Mouse (Mus musculus): ENCODE measurements around the gene Pigv. TPM values are rescaled to one million over a fixed set of nuclear protein-coding genes. Genes with fewer than 3 reads are reported as not detected.

Pigv gene
- total and polyA plus RNA-seq, 3 experiments: 7.9 to 12.0 TPM; not detected in 1

DNA sequence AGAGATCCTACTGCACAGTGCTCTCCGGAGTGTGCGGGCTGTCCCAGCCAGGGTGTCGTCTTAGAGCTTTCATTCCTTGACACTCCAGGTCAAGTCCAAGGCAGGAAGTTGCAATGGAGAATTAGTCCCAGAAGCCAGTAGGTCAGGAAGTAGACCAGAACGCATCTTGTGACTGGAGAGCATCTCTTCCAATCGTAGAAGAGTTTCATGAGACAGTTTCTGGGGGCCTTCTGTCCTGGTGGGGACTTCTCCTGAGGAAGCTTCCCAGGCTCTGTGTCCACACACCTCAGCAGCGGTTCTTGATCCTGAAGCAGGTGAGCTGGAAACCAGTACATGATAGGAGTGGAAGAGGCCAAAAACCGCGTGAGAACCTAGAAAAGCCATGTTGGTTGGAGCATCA, 10.0 kb downstream of the Pigv start:
- Histone ChIP-seq H3K9me3 (replicated peaks; ENCODE audit: insufficient read depth, low read length) (no peaks in the 10 kb centered on the region), H3K9ac (ENCODE audit: control insufficient read depth, low read depth, low read length, poor library complexity, severe bottlenecking) (no peak overlapping the region), H3K27ac (ENCODE audit: control insufficient read depth, low read depth, low read length) (no peak overlapping the region), H3K4me1 (ENCODE audit: control insufficient read depth in 1 of 2, insufficient read depth in 2 of 2, low read length in 2 of 2) (peaks cover 4 to 27% of the 10 kb centered on the region in 2 experiments), H3K27me3 (ENCODE audit: control insufficient read depth in 1 of 2, insufficient read depth in 2 of 2, low read length in 2 of 2) (no peaks in the 10 kb centered on the region), H3K79me2 (ENCODE audit: control insufficient read depth, insufficient read depth, low read length, poor library complexity) (no peaks in the 10 kb centered on the region; the same call in 1 of the 2 replicates), H3K36me3 (ENCODE audit: control insufficient read depth in 1 of 2, insufficient read depth in 2 of 2, low read length in 2 of 2) (peaks cover 0 to 11% of the 10 kb centered on the region in 2 experiments; a peak in 2 of 4 replicates), H3K4me3 (ENCODE audit: control insufficient read depth in 1 of 2, insufficient read depth in 1 of 2, low read depth in 2 of 2, low read length in 2 of 2) (no peak overlapping the region)
- TF ChIP-seq SMC3 (IDR thresholded peaks at IDR 0.05; ENCODE audit: low read depth, low read length) (no peak), NELFE (IDR thresholded peaks at IDR 0.05; ENCODE audit: low read depth, low read length) (no peak), ETS1 (IDR thresholded peaks at IDR 0.05; ENCODE audit: low read depth, low read length) (no peak), MAFK (IDR thresholded peaks at IDR 0.05; ENCODE audit: borderline replicate concordance, low read depth, low read length) (no peak), CHD1 (IDR thresholded peaks at IDR 0.05; ENCODE audit: low read depth, low read length) (no peak)
- DNase-seq (ENCODE audit: low read depth, low spot score): no peak

DNA sequence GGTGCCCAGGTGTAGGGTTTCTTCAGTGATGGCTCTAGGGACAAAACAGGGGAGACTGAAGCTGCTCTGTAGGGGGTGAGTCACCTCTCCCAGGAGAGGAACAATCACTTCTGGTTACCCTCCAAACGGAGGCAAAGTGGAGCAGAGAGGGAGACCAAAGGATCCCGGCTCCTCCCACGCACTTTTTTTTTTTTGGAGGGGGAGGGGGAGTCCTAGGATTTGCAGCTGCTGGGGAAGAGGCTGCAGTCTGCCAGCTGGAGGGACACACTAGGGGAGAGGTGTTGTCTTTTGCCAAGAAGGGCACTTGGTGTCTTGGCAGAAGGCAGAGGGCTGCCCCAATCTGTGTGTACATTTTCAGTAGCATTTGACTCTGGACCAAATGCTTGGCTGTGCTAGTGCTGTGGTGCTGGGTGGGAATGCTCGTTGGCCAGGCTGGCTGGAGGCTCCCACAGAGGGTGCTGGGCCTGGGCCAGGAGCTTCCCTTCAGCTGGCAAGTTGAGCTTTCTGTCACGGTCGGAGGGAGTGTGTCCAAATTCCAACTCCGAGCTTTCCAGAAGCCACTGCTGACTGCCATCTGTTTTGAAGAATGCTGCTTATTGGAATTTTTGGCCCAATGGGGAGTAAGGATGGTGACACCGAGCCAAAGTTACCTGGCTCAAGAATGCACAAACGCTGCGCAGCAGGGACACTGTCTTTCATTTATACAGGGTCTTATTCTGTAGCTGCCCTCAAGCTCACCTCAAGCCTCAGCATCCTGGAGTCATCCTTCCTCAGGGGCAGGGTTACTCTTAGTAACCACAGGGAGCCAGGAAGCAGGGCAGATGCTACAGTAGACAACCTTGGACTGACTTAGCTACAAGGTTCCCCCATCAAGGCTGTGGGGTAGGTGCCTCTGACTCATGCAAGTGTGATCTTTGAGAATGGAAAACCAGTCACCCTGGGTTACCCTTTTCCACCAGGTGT, 12.0 kb downstream of the Pigv start:
- H3K79me2 ChIP-seq (ENCODE audit: control insufficient read depth, insufficient read depth, low read length, poor library complexity): no peaks in the 10 kb centered on the region; the same call in 1 of the 2 replicates
- H3K4me1 ChIP-seq (ENCODE audit: control insufficient read depth in 1 of 2, insufficient read depth in 2 of 2, low read length in 2 of 2): peaks cover 2 to 18% of the 10 kb centered on the region in 2 experiments; a peak in 3 of 4 replicates
- TF ChIP-seq MAZ (IDR thresholded peaks at IDR 0.05; ENCODE audit: low read depth, low read length): no peak
- peak; percentile 75 for TF ChIP-seq ZNF384 (IDR thresholded peaks at IDR 0.05; ENCODE audit: low read depth, low read length)
- peak overlapping the region; percentile 83 for H3K27ac ChIP-seq (ENCODE audit: control insufficient read depth, low read depth, low read length)
- H3K9ac ChIP-seq (ENCODE audit: control insufficient read depth, low read depth, low read length, poor library complexity, severe bottlenecking): peak overlapping the region; percentile 60
- peaks cover 0 to 2% of the 10 kb centered on the region in 2 experiments; a peak in 2 of 4 replicates for H3K36me3 ChIP-seq (ENCODE audit: control insufficient read depth in 1 of 2, insufficient read depth in 2 of 2, low read length in 2 of 2)
- no peak for DNase-seq (ENCODE audit: low read depth, low spot score)
- H3K4me3 ChIP-seq (ENCODE audit: control insufficient read depth in 1 of 2, insufficient read depth in 1 of 2, low read depth in 2 of 2, low read length in 2 of 2): peak overlapping the region; percentile 36 to 44
- H3K9me3 ChIP-seq (replicated peaks; ENCODE audit: insufficient read depth, low read length): no peaks in the 10 kb centered on the region
- no peaks in the 10 kb centered on the region for H3K27me3 ChIP-seq (ENCODE audit: control insufficient read depth in 1 of 2, insufficient read depth in 2 of 2, low read length in 2 of 2)

DNA sequence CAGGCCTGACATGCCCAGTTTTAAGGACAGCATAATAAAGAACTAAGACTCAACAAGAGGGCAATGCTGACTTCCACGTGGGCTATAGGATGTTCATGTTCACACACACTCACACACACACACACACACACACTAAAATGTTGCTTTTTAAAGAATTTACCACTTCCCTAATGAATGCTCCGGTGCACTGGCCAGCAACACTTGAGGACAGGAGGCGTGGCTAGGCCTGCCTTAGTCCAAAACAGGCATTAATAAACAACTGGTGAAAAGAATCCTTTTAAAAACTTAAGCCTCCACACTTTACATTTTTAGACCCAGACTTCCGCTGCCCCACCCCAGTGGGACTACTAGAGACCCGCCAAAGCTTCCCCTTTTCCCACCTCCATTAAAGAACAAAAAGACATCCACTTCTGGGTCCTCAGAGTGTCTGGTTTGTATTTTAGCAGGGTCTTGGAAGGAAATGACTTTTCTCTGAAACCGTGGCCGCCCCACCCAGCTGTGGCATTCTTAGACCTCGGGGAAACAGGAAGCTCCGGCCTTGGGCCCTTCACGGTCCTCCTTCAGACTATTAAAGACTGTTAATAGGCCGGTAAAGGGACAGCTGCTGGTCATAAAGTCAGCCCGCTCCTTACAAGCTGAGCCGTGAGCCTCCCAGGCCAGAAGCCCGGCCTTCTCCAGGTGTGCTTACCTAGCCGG, 12.8 kb downstream of the Pigv start:
- peak; percentile 76 for DNase-seq (ENCODE audit: low read depth, low spot score)
- TF ChIP-seq ELF1 (IDR thresholded peaks at IDR 0.05; ENCODE audit: low read depth, low read length) (no peak), MXI1 (IDR thresholded peaks at IDR 0.05; ENCODE audit: low read depth, low read length) (peak; percentile 78; the same call in 1 of the 2 replicates), NELFE (IDR thresholded peaks at IDR 0.05; ENCODE audit: low read depth, low read length) (no peak), EP300 (IDR thresholded peaks at IDR 0.05; ENCODE audit: low read depth in 1 of 2, low read length in 2 of 2) (peak in 1 of 2 experiments; percentile 11; a peak in 1 of 4 replicates), UBTF (IDR thresholded peaks at IDR 0.05; ENCODE audit: borderline replicate concordance, insufficient read depth, low read depth, low read length) (no peak), CHD2 (IDR thresholded peaks at IDR 0.05; ENCODE audit: low read length) (no peak), POLR2AphosphoS2 (IDR thresholded peaks at IDR 0.05; ENCODE audit: low read length) (no peak), RAD21 (IDR thresholded peaks at IDR 0.05; ENCODE audit: low read depth, low read length) (no peak), TBP (IDR thresholded peaks at IDR 0.05; ENCODE audit: low read depth, low read length) (peak; percentile 79), MAFK (IDR thresholded peaks at IDR 0.05; ENCODE audit: borderline replicate concordance, low read depth, low read length) (no peak), POLR2A (IDR thresholded peaks at IDR 0.05; ENCODE audit: control insufficient read depth in 1 of 2, insufficient read depth in 1 of 2, low read depth in 1 of 2, low read length in 2 of 2, poor library complexity in 1 of 2) (no peak), TCF12 (IDR thresholded peaks at IDR 0.05; ENCODE audit: low read depth, low read length) (no peak), MYC (IDR thresholded peaks at IDR 0.05; ENCODE audit: low read depth, low read length) (peak; percentile 91), MAX (IDR thresholded peaks at IDR 0.05; ENCODE audit: low read length) (peak; percentile 64; the same call in 1 of the 2 replicates), POLR2AphosphoS5 (IDR thresholded peaks at IDR 0.05; ENCODE audit: borderline replicate concordance, low read depth, low read length) (no peak), RCOR1 (IDR thresholded peaks at IDR 0.05; ENCODE audit: low read depth, low read length) (no peak), NRF1 (IDR thresholded peaks at IDR 0.05; ENCODE audit: insufficient read depth, low read depth, low read length, poor library complexity, severe bottlenecking) (no peak)

More for the DNA sequence above, 12.8 kb downstream of the Pigv start:
- Histone ChIP-seq H3K9ac (ENCODE audit: control insufficient read depth, low read depth, low read length, poor library complexity, severe bottlenecking) (peak overlapping the region; percentile 60), H3K27ac (ENCODE audit: control insufficient read depth, low read depth, low read length) (peak overlapping the region; percentile 83), H3K27me3 (ENCODE audit: control insufficient read depth in 1 of 2, insufficient read depth in 2 of 2, low read length in 2 of 2) (no peaks in the 10 kb centered on the region), H3K79me2 (ENCODE audit: control insufficient read depth, insufficient read depth, low read length, poor library complexity) (no peaks in the 10 kb centered on the region; the same call in 1 of the 2 replicates), H3K36me3 (ENCODE audit: control insufficient read depth in 1 of 2, insufficient read depth in 2 of 2, low read length in 2 of 2) (peaks cover 0 to 2% of the 10 kb centered on the region in 2 experiments; a peak in 2 of 4 replicates), H3K4me1 (ENCODE audit: control insufficient read depth in 1 of 2, insufficient read depth in 2 of 2, low read length in 2 of 2) (peaks cover 2 to 18% of the 10 kb centered on the region in 2 experiments; a peak in 3 of 4 replicates), H3K4me3 (ENCODE audit: control insufficient read depth in 1 of 2, insufficient read depth in 1 of 2, low read depth in 2 of 2, low read length in 2 of 2) (peak overlapping the region; percentile 36 to 44), H3K9me3 (replicated peaks; ENCODE audit: insufficient read depth, low read length) (no peaks in the 10 kb centered on the region)
